Mouse (Mus musculus) kidney, adult 9 months (tissue): ENCODE measurements around the gene Ttc28.
A peak's percentile ranks its signal among the peaks of the same experiment; 100 is the strongest.

ENCODE experiments used
- DNase-seq: peaks from one replicate; pipeline ENCODE4 v3.0.0; 2022

The Ttc28 gene

GRCm38 (mm10) chr5:111216166-111216565 lies 336.6 kb downstream of the Ttc28 start:
- DNase-seq: no peak

GRCm38 (mm10) chr5:111217447-111218110 lies 338.0 kb downstream of the Ttc28 start:
- peak; percentile 20 for DNase-seq

GRCm38 (mm10) chr5:111218111-111218891 lies 338.7 kb downstream of the Ttc28 start:
- no peak for DNase-seq

GRCm38 (mm10) chr5:111218998-111219397 lies 339.4 kb downstream of the Ttc28 start:
- no peak for DNase-seq

- no peak for DNase-seq
Measured at GRCm38 (mm10) chr5:111220679-111221380, 341.2 kb downstream of the Ttc28 start.

GRCm38 (mm10) chr5:111222820-111223219 lies 343.2 kb downstream of the Ttc28 start:
- no peak for DNase-seq

GRCm38 (mm10) chr5:111225306-111225705 lies 345.7 kb downstream of the Ttc28 start:
- no peak for DNase-seq

GRCm38 (mm10) chr5:111226486-111226885 lies 346.9 kb downstream of the Ttc28 start:
- no peak for DNase-seq

GRCm38 (mm10) chr5:111227850-111228249 lies 348.2 kb downstream of the Ttc28 start:
- peak; percentile 35 for DNase-seq

GRCm38 (mm10) chr5:111228302-111229040 lies 348.9 kb downstream of the Ttc28 start:
- DNase-seq: peak; percentile 30

- DNase-seq: peak; percentile 12
Measured at GRCm38 (mm10) chr5:111229041-111229394, 349.4 kb downstream of the Ttc28 start.

GRCm38 (mm10) chr5:111229671-111230070 lies 350.1 kb downstream of the Ttc28 start:
- DNase-seq: no peak

- DNase-seq: no peak
Measured at GRCm38 (mm10) chr5:111231044-111231443, 351.4 kb downstream of the Ttc28 start.

GRCm38 (mm10) chr5:111231769-111232168 lies 352.2 kb downstream of the Ttc28 start:
- DNase-seq: no peak

GRCm38 (mm10) chr5:111233022-111233709 lies 353.6 kb downstream of the Ttc28 start:
- DNase-seq: no peak

- peak; percentile 78 for DNase-seq
Measured at GRCm38 (mm10) chr5:111235131-111235530, 355.5 kb downstream of the Ttc28 start.

- DNase-seq: no peak
Measured at GRCm38 (mm10) chr5:111237176-111237636, 357.6 kb downstream of the Ttc28 start.

GRCm38 (mm10) chr5:111239223-111239622 lies 359.6 kb downstream of the Ttc28 start:
- no peak for DNase-seq

- no peak for DNase-seq
Measured at GRCm38 (mm10) chr5:111243447-111244040, 363.9 kb downstream of the Ttc28 start.

- no peak for DNase-seq
Measured at GRCm38 (mm10) chr5:111244061-111244460, 364.5 kb downstream of the Ttc28 start.

GRCm38 (mm10) chr5:111247571-111248265 lies 368.1 kb downstream of the Ttc28 start:
- no peak for DNase-seq
